ENCODE assay signal across 18 mouse cellular contexts in the genomic region with DNA sequence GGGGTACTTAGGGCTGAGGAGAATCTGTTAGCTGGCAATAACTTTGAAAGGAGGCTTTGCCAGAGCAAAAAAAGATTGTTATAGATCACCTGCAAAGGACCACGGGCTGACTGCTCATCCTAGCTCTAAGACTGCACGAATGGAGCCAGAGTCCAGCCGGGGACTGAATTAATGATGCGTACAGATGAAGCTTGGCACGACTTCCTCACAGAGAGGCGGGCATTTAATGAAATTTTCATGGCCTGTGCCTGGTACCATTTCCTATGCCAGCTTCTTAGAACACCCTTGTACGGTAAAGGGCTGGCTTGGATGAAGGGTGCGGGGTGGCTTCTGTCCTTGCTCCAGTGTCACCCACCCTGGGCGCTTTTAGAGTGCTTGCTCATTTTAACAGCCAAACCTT.
"Had no signal": no experiment of that assay in that cellular context is flagged by ENCODE, and none has a peak within 500 bp of the region (broad histone marks: within the 10 kb centered on the region; RNA-seq: fewer than 3 reads in every experiment).

No protein-coding gene starts in this region.

- ATAC-seq: liver, postnatal 0 days; lung, postnatal 0 days; midbrain, embryonic 16.5 days had no signal

- H3K9me3 ChIP-seq: lung, embryonic 15.5 days; neural tube, embryonic 12.5 days had no signal

- H3K9ac ChIP-seq: liver, postnatal 0 days; lung, embryonic 15.5 days; neural tube, embryonic 12.5 days had no signal

- DNase-seq: liver, postnatal 0 days; lung, adult 2 months; lung, postnatal 14 days; lung, postnatal 36 days; midbrain, embryonic 14.5 days; retina, postnatal 1 day; right cerebral cortex, adult 18-20 months; right cerebral cortex, postnatal 25 days; right cerebral cortex, postnatal 4 days; spleen, adult 18-20 months; thymus, adult 18-20 months had no signal

- H3K4me3 ChIP-seq: lung, embryonic 15.5 days; megakaryocyte, embryonic 14.5 days; neural tube, embryonic 12.5 days had no signal

- H3K4me1 ChIP-seq: lung, embryonic 15.5 days; megakaryocyte, embryonic 14.5 days; neural tube, embryonic 12.5 days had no signal

- H3K36me3 ChIP-seq: lung, embryonic 15.5 days; neural tube, embryonic 12.5 days had no signal

- H3K27ac ChIP-seq: lung, embryonic 15.5 days; macrophage; neural tube, embryonic 12.5 days had no signal

- H3K4me2 ChIP-seq: lung, embryonic 15.5 days; midbrain, embryonic 11.5 days; neural tube, embryonic 12.5 days had no signal
